Mouse (Mus musculus) bone marrow, adult 2 months (tissue): ENCODE data around the gene Ins2.

Experiments
- CTCF ChIP-seq: fragments of 200-500 bp; IDR thresholded peaks from 2 replicates; pipeline ENCODE4 v1.5.1; 2011; ENCODE audit warnings: low read length, control low read depth; ENCODE audit not compliant: control insufficient read depth, insufficient read depth
- POLR2A ChIP-seq: fragments of 200-500 bp; IDR thresholded peaks from 2 replicates; pipeline ENCODE4 v1.6.1; 2011; ENCODE audit warnings: low read depth, mild to moderate bottlenecking, control low read depth, low read length, borderline replicate concordance; ENCODE audit not compliant: control insufficient read depth

DNA sequence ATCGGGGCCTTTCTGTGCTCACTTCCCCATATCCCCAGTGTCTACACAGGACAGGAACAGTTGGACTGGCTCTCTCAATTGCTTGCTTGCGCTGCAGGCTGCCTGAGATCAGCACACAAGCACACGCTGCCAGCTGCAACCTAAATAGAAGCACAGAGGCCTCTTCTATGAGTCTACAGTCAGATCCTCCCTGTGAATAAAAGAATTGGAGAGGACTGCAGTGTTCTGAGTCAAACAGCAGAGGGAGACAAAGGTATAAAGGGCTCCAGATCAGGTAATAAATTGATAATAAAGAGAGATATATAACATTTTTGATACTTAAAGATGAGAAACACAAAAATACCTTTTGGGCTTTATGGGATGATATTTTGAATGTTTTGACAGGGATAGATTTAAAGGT, 17.2 kb downstream of the Ins2 start:
- no peak for TF ChIP-seq POLR2A
- TF ChIP-seq CTCF, result no peak
